Mouse (Mus musculus) splenic B cell, adult 2 months (primary cell): ENCODE measurements around the gene Dnajc4.
A peak's percentile ranks its signal among the peaks of the same experiment; 100 is the strongest.

ENCODE experiments used
- DNase-seq: peaks from one replicate; pipeline ENCODE4 v3.0.0-alpha.2; 2011; ENCODE audit warnings: low read depth, low spot score
- H3K27me3 ChIP-seq: 2 replicates; pipeline ENCODE4 v1.6.1; 2012; ENCODE audit warnings: mild to moderate bottlenecking, low read length, moderate library complexity, mixed read lengths; ENCODE audit not compliant: control insufficient read depth, poor library complexity, insufficient read depth, severe bottlenecking
- H3K36me3 ChIP-seq: 2 replicates; pipeline ENCODE4 v1.6.1; 2012; ENCODE audit warnings: mild to moderate bottlenecking, low read length, moderate library complexity, mixed read lengths; ENCODE audit not compliant: control insufficient read depth, poor library complexity, insufficient read depth, severe bottlenecking

The Dnajc4 gene

DNA sequence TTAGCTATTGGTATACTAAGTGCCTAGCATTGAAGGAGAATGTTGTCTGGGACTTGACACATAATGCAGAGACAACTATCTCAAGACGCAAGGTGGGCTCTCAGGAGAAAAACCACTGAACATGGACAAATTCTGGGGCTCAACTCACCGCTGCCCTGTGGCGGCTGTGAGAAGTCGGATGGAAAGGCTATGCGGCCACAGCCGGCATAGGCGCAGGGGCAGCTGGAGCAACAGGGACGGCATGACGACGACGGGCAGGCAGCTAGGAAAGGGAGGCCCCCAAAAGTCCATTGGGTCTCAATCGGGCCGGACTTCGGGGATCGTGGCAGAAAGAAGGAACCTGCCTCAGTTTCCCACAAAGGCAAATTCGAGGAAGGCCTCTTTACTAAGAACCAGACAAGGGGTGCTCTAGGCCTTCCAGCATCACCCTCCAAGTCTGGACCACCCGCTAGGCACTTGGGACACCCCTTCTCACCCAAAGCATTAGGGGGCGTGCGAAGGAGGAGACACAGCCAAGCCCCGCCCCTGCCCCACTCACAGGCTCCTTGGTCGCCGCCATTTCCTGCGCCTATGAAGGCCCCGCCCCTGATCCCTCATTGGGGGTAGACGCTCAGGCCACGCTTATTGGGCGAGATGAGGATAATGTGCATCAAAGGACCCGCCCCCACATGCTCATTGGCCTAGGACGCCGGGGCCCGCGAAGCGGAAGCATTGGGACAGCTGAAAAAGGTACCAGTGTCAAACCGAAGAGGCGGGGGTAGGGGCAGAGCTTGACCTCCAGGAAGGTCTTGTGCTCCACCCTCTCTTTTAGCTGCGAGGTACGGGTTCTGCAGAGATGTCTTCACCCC is at the start of gene Dnajc4:
TSS of gene Dnajc4 (minus strand) at position 562 of the 848 bp plus-strand sequence.
- peak; percentile 98 for DNase-seq
- H3K36me3 ChIP-seq, result no peaks in the 10 kb centered on the region
- no peaks in the 10 kb centered on the region for H3K27me3 ChIP-seq

DNA sequence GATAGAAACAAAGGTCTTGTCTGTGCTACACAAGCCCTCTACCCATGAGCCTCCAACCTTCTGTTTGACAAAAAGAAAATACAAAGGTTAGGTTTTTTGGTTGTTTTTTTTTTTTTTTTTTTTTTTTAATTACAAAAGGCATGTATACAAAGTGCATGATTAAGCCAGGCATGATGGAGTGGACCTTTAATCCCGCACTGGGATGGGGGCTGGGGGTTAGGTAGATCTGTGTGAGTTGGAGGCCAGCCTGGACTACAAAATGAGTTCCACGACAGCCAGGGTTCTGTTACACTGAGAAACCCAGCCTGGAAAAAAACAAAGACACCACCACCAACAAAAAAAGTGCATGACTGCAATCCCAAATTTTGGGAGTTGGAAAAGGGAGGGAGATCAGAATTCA is 48.8 kb upstream of the Dnajc4 start:
- no peak for DNase-seq
- no peaks in the 10 kb centered on the region for H3K27me3 ChIP-seq
- H3K36me3 ChIP-seq, result no peaks in the 10 kb centered on the region

DNA sequence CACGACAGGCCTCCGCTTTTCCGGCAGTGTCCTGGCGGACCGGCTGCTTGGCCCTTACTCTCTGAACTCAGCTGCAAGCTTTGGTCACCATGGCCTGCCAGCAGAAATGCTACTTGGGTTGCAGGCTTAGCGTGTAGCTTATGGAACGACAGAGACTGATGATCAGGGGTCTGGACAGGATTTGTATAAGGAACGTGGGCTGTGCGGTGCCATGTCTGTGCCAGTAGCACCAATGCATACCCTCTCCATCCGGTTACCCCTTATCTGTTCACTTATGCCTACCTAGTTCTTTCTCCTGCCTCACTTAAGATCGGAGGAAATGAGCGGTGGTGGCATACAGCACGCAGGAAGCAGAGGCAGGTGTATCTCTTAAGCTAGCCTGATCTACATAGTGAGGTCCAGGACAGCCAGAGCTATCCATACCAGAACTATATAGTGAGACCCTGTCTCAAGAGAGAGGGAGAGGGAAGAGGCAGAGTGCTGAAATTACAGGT is 48.3 kb upstream of the Dnajc4 start:
- H3K27me3 ChIP-seq, result no peaks in the 10 kb centered on the region
- no peak for DNase-seq
- no peaks in the 10 kb centered on the region for H3K36me3 ChIP-seq

DNA sequence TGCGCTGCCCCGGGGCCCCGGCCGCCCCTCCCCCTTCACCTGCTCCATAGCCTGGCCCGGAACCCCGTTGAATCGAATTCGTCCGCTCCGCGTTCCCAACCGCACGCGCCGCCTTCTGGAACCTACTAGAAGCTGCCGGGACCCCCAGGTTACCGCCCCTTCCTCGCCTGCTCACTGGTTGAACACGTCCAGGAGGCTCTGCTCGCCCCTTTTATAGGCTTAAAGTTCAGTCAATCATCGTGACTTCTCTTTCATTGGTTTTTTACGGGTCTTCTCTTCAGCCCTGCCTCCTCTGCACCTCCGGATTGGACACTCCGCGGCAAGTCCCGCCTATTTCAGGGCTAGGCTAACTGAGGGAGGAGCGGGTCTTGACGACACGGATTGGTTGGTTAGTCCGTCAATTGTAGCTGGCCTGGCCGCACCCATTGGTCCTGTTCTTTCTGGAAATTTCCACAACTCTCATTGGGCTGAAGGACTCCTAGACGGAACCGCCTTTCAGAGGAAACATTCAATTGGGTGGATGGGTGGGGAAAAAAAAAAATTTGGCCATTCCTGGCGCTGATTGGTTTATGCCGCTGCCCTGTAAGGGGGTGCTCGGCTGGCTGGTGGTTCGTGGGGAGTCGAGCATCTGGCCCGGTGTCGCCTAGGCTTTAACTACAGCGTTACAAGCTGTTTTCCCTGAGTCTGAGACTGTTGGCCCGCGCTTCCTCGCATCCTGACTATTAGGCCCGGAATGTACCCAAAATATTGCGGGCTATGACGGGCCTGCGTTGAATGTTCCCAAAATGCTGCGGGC is 47.7 kb upstream of the Dnajc4 start, which contains the start of gene Stip1:
TSS of gene Stip1 (minus strand) at position 127 of the 796 bp plus-strand sequence.
- no peaks in the 10 kb centered on the region for H3K27me3 ChIP-seq
- peak; percentile 100 for DNase-seq
- no peaks in the 10 kb centered on the region for H3K36me3 ChIP-seq

DNA sequence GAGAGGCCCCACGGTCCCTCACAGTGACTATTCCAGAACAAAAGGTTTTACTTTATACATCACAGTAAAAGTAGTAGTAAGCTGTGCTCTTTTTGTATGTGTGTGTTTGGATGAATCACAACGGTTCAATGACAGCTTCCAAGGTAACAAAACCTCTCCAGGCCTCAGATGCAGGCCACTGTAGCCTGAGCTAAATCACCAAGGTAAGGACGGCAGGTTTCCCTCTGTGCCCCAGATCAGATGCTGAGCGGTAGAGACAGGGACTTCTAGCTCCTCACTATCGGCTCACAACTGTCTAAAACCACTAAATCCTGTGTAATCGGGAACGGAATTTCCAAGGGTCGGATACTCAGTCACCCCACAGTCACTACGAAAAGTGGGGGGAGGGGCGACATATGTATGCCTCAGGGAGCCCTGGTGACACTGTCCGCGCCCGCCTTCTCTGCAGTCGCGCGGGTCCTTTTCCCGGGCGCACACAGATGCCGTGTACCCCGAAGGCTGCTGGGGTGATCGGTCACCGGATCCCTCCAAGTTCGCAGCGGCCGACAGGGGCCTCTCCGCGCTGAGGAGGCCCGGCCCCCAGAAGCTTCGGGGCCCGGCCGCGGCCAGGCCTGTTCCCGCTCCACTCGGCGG is 46.8 kb upstream of the Dnajc4 start:
- H3K27me3 ChIP-seq, result no peaks in the 10 kb centered on the region

DNA sequence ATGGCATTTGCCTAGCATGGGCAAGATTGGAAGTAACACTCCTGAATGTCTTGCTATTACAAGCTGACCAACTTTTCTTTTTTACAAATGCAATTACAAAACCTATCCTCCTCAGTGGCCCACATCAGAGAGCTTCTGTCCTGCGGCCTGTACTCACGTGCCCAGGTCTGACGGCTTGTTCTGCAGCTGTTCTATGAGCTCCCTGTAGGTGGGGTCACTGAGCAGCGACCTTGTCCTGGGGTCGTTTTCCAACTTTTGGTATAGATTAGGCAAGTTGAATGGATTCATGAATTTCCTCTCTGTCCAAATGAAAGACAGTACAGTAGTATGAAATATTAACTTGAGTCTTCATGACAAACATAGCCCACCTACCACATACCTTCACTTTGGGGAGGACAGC is 41.6 kb upstream of the Dnajc4 start:
- Histone ChIP-seq H3K27me3 (no peaks in the 10 kb centered on the region), H3K36me3 (peaks cover 19% of the 10 kb centered on the region)
- DNase-seq, result no peak

More for the DNA sequence above, 46.8 kb upstream of the Dnajc4 start:
- DNase-seq, result peak; percentile 73
- H3K36me3 ChIP-seq, result peaks cover 4% of the 10 kb centered on the region; the same call in 1 of the 2 replicates

DNA sequence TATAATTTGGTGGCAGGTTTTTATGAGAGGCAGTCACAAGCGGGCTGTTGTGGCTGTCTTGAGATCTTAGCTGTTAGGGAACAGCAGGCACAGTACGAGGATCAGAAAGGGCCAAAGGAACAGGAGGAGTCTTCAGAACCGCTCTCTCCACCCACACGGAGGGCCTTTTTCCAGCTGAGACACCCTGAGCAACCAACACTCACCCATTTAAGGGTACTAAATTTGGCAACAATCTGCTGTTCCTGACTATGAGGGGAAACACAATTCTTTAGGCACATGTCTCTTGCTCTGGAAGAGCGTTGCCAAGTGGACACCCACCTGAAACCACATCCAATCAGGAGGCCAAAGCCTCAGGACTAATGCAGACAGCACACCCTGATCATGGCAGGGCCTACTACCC is 37.2 kb upstream of the Dnajc4 start:
- no peaks in the 10 kb centered on the region for H3K27me3 ChIP-seq
- DNase-seq, result no peak
- H3K36me3 ChIP-seq, result peaks cover 30% of the 10 kb centered on the region

DNA sequence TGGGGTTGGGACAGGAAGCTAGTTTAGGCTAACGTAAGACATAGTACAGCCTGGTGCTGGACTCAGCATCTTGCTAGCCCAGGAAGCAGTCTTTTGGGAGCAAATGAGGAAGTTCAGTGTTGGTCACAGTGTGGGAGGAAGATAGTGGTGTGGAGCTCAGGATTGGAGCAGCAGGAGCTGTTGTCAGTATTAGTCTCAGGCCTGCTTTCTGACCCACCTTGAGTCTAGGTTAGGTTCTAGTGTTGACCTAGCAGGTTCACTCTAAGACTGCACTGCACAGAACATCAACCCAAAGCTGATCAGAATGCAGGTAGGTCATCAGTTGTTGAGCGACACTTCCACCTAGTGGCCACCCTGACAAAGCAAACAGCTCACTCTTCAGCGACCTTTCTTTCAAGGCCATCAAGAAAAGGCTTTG is 27.9 kb upstream of the Dnajc4 start:
- Histone ChIP-seq H3K36me3 (peaks cover 11% of the 10 kb centered on the region), H3K27me3 (no peaks in the 10 kb centered on the region)
- DNase-seq, result peak; percentile 88

DNA sequence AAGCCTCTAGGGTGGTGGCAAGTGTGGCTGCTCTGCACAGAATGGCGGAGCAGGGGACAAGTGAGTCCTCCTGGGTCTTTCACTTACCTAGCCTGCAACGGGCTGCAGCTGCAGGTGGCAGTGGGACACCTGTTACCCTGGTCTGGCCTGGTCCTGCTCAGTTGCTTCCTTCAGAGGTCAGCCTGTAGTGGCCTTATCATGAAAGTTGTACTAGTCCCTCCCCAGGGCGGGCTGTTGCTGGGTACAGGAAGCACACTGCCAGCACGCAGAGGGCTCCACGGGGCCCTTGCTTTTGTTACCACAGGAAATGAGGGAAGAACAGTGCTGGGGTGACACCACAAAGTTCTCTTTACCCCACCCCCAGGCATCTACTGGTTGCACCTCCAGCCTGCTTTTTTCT is 26.8 kb upstream of the Dnajc4 start, which contains the start of gene Fermt3:
TSS of gene Fermt3 (minus strand) at position 279 of the 400 bp plus-strand sequence.
- DNase-seq, result peak; percentile 79
- no peaks in the 10 kb centered on the region for H3K27me3 ChIP-seq
- peaks cover 10% of the 10 kb centered on the region for H3K36me3 ChIP-seq

DNA sequence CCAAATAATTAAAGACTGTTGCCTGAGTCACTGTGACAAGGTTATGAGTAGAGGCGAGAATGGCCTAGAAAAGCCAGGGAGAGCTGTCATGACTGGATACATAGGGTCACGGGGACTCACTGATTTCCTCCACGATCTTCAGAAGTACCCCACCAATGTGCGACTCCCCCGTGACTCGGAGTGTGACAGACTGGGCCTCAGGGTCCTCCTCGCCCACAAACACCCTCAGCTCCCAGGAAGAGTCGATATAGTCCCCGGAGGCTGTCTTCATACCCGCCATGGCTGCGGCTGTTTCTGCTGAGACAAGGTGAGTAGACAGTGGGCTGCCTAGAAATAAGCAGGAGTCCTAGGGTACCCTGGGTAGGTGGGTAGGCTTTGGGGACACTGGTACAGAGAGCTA is 26.2 kb upstream of the Dnajc4 start:
- DNase-seq, result no peak
- Histone ChIP-seq H3K36me3 (peaks cover 14% of the 10 kb centered on the region), H3K27me3 (no peaks in the 10 kb centered on the region)

DNA sequence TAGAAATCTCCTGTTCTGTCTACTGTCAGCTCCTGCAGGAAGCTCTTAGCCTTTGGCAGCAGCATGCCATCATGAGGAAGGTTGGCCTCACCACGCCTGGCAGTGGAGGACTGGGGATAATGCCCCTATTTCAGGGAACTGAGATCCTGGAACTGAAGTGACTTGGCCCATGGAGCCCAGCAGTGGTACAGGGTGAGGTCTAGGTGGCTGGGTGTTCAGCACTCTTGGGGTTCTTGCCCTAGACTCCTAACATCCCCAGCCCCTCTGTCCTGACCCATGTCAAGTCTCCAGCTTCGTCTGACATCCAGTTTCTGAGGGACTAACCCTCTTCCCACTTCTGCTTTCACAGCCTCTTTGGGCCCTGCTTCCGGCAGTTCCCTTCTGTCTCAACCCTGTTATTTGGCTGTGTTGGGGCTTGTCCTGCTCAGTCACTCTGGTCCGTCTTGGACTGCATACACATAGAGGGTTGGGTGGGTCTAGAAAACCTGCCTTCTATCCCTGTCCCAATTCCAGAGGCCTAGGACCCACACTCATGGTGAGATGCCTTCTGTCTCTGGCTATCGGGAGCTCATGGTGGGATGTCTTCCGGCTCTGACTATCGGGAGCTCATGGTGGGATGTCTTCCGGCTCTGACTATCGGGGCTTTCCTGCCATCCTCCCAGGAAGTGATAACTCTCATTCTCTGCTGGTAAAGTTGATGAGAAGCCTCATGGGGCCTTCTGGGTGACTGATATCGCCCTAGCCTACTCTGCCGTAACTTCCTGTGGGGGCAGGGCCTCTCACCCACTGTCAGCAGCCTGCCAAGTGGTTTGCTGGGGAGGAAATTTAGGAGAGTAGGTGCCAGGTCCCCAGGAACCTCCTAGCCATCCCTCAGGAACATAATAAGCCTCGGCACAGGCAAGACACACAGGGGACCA is 25.4 kb upstream of the Dnajc4 start:
- H3K36me3 ChIP-seq, result peaks cover 16% of the 10 kb centered on the region; the same call in 1 of the 2 replicates
- no peaks in the 10 kb centered on the region for H3K27me3 ChIP-seq
- DNase-seq, result peak; percentile 81

DNA sequence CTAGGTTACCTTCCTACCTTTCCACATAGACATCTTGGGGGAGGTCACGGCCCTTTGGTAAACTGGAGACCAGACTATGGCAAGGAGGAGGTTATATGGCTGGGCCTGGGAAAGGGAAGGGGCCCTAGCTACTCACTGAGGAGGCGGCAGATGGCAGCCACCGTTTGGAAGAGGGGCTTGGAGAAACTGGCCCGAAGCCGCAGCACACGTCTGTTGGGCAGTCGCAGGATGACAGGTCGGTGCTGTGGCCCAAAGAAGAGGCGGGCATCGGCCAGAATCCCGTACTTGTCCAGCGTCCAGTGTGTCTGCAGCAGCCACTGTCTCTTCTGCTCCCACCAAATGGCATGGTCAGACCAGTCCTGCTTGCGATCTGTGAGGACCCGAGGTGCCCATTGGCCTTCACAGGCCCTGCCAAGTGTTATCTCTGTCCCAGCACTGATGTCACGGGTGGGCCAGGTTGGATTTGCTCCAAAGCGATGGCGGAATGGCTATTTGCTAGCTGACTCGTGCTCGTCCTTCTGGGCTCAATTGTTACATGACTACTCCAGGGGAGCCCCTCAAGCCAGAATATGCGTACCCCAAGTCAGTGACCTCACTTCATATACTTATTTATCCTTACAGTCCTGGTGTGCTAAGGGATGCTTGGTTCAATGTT is 22.2 kb upstream of the Dnajc4 start:
- DNase-seq, result no peak
- H3K36me3 ChIP-seq, result peaks cover 14% of the 10 kb centered on the region; the same call in 1 of the 2 replicates
- no peaks in the 10 kb centered on the region for H3K27me3 ChIP-seq

DNA sequence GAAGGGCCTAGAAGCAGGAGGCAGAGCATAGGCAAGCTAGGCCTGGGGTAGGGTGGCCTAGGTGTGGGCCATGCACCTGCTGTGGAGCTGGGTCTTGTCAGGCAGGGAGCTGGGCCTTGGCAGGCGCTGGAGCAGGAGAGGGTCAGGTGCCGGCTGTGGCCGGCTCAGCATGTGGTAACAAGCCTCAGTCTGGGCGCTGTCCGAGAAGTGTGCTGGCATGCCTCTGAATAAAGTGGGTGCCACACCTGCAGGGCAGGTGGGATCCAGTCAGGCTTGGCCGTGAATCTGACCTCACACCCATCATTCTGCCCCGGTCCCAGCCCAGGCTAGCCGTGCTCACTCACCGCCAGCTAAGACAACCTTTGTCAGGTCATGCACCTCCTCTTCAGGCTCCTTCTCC is 21.6 kb upstream of the Dnajc4 start:
- Histone ChIP-seq H3K27me3 (no peaks in the 10 kb centered on the region), H3K36me3 (peaks cover 14% of the 10 kb centered on the region; the same call in 1 of the 2 replicates)
- DNase-seq, result no peak
